Mouse (Mus musculus) urinary bladder, adult 2 months (tissue): ENCODE results near the gene Dntt. TPM values are rescaled to one million over a fixed set of nuclear protein-coding genes. Genes with fewer than 3 reads are reported as not detected.

Experiments used
- DNase-seq: peaks from one replicate; pipeline ENCODE4 v3.0.0; 2022; ENCODE audit warnings: low spot score
- polyA plus RNA-seq: library from polyadenylated mRNA; depleted of rRNA; stranded (reverse); fragments of >200 nt; gene quantifications from 2 replicates; pipeline ENCODE4 v1.2.3, GENCODE M21; 2012; rRNA removed

Gene Dntt
- polyA plus RNA-seq, result 0.03 and 0.06 TPM in 2 replicates

DNA sequence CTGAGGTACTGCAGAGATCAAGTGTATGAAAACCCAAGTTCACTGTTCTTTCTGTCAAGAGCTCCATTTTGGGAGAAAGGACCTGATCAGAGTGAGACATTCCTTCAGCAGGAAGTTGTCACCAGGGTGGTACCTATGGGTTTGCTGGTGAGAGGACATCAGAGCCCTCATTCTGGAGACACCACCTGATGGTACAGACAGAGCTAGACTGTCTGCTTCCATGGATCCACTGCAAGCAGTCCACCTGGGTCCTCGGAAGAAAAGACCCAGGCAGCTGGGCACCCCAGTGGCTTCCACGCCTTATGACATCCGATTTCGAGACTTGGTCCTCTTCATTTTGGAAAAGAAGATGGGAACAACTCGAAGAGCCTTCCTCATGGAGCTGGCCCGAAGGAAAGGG, at the start of gene Dntt:
Gene Dntt (plus strand): TSS at position 57 of the 400 bp plus-strand sequence.
- DNase-seq, result no peak

DNA sequence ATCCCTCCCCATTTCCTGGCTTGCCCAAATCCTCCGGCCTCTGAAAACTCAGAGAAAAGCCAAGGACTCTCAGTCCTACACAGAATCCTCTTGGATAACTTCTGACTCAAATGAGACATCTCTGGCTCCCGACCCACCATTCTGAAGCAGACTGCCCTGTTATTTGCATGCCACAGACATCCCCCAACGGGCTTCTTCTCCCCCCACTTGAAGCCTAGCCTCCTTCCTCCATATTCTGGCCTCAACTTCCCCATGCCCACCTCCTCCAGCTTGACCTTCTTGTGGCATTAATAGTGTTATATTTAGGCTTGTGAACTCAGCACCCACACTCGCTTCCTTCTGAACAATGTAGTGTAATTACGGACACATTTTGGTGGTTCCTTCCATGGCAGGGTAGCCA, 48.4 kb upstream of the Dntt start:
- no peak for DNase-seq

DNA sequence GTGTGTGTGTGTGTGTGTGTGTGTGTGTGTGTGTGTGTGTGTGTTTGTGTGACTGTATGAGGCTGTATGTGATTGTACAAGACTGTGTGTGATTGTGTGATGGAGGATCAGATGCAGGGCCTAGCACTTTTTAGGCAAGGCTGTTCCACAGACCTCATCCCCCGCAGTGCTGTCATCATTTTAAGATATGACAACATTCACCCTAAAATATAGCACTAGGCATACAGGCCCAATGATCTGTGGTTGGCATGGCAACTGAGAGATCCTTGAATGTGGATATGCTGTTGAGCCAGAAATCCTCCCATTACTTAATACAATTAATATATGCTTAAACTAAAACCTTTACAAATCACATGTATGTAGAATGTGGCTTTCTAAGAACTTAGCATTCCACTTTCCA, 44.5 kb upstream of the Dntt start:
- no peak for DNase-seq

DNA sequence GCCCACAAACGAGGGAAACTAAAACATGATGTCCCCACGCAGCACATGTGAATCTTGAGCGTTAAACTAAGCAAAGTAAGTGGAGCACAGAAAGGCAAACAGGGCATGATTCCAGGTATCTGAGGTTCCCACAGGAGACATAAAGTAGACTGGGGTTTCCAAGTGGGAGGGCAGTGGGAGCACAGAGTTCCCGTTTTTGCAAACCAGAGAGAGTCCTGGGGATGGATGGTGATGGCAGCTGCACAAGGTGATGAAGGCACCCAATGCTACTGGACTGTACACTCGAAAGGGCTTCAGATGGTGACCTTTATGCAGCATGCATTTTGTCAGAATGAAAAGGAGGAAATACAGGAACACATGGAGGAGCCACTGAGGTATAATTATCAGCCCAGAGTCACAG, 40.2 kb upstream of the Dntt start:
- DNase-seq, result no peak

DNA sequence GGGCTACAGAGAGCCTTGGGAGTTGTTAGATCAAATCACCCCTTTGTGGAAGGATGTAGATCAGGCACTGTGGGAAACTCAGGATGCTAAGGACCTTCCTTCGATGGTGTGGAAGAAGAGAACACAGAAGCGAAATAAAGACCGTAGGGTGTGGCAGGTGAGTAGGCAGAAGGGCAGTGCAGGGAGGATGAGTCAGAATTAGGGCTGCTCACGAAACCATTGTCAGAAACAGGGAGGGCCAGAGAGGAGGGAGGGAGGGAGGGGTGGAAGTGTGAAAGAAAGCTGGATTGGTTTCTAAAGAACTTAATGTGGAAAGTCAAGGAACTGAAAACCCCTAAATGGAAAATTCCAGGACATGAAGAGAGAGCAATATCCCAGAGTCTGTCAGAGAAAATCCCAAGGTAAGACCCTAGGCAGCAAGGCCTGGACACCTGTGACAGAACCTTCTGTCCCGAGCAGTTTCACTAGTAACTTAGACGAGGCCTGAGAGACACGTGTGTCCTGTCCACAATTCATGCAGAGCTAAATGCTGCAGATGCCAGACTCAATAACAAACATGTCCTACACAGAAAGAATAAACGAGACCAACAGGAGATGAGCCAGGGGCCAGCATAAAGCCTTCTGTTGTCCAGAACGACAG, 39.0 kb upstream of the Dntt start:
- no peak for DNase-seq

DNA sequence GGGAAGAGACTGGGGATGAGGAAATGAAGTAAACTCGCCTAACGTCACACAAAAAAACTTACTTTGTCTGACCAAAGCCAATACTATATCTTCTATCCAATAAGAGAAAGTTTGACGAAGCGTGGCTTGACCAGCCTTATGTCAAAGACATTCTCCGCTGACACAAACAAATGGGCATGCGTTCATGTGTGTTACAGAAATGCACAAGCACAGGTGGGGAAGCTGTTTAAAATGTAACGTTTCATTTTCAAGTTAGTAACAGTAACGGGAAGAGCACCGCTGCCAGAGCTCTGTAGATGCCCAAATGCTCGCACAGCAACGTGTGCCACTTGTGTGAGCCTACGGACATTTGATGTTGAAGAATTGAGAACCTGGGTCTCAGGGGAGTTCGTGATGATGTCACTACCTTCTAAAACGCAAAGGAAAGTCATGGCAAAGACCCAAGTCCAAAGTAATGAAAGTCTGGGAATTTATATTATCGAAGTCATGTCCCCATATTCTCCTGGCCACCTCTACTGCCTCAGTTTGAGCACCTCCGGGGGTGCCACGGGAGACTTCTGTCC, 38.2 kb upstream of the Dntt start:
- DNase-seq, result no peak

DNA sequence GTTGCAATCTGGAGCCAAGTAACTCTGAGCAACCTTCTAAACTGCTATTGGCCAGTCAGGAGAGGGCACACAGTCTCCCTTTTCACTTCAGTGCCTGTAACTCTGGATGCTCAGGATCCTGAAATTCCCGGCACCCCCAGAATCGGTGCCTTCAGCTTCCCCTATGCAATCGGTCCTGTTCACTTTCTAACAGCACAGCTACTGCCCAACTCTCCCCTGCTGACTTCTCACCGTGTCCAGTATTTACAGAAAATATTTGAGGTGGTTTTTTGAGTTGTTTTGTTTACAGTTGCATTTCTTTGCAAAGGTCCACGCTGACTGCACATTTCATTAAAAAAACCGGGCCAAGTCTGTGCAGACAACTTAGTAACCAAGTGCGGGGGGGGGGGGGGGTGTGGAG, 37.4 kb upstream of the Dntt start:
- no peak for DNase-seq

DNA sequence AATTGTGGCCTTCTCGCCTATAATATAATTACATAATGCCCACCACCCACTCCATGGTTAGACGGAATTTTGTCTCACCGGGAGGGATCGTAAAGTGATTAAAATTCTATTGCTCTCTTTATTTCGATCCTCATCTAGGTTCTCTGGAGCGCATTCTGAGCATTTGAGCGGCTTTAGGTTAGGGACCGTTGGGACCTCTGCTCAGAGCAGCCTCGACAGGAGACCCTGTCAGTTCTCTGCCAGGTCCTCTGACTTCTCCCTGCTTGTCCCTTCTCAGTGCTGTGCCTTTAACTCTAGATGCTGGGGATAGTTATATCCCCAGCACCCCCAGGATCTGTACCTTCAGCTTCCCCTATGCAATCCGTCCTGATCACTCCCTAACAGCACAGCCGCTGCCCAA, 37.0 kb upstream of the Dntt start:
- DNase-seq, result no peak

DNA sequence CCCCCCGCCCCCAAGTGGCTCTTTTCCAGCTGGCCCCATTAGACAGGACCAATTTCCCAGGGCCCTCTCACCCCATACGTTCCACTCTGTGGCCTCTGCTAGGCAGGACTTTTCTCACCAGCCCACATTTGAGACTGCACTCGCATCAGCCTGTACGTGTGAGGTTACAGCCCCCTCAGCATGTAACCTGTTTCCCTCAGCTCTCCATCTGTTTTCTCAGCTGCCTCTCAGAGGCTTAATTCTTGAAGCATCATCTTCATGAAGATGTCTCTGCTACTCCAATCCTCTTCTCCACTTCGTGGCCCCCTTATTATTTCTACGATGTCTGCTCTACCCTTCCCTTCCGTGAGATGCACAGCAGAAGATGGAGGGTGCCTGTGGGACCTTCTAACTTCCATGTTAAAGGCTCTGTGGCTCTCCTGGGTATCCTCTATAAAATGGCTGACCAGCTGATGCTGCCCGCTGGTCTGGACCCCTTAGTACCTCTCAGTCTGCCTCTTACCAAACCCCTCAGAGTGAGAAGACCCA, 36.5 kb upstream of the Dntt start:
- no peak for DNase-seq

DNA sequence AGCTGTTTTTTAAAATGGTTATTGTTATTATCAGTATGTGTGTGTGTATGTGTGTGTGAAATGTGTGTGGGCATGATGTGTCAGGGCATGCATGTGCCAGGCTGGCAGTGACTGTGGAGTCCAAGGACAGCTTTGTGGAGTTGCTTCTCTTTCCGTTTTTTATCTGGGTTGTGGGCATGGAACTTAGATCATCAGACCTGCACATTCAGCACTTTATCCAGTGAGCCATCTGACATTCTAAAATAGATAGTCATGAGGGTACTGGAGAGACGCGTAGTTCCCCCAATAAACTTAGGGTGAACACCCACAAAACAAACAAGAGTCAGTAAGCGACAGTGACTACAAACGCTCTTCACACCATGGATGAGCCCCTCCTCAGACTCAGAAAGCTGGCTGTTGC, 35.7 kb upstream of the Dntt start:
- DNase-seq, result no peak

DNA sequence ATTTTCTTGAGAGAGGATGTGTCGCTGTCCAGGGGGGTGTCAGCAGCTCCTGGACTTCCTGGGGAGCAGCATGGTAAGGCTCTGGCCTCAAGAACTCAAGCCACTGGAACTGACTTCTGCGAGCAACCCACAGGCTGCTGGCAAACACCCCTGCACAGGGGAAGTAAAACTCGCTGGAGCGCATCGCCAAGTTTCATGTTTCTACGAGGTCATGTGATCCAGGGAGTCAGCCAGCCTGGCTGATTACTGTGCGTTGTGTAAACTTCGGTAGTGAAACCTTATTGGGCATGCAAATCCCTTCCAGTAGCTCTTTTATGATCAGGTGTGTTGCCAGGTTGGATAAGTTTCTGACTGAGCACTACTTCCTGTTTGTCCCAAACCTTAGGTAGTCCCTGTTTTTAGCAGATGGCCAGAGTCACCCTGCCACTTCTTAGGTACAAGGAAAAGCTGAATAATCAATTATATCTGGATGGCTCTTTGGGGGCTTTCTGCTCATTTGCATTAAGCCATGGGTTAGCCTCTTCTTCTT, 35.0 kb upstream of the Dntt start, which contains the start of gene Blnk:
Gene Blnk (minus strand): TSS at position 479 of the 529 bp plus-strand sequence.
- DNase-seq, result peak; percentile 26

DNA sequence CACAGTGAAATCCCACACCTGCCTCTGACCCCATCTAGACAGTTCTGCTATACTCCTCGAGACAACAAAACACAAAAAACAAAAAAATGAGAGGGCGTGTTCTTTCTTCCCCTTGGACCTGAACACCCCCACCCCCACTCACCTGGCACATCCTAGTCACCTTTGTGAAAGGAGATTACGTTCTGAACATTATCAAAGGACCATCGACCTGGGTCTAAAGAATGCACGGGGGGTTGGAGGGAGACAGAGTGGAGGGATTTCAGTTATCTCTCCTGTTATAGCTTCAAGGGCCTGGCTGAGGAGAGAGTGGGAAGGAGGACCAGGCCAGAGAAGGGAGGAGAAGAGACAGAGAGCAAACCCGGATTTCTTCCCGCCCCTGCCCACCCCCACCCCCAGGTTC, 34.2 kb upstream of the Dntt start:
- DNase-seq, result no peak

DNA sequence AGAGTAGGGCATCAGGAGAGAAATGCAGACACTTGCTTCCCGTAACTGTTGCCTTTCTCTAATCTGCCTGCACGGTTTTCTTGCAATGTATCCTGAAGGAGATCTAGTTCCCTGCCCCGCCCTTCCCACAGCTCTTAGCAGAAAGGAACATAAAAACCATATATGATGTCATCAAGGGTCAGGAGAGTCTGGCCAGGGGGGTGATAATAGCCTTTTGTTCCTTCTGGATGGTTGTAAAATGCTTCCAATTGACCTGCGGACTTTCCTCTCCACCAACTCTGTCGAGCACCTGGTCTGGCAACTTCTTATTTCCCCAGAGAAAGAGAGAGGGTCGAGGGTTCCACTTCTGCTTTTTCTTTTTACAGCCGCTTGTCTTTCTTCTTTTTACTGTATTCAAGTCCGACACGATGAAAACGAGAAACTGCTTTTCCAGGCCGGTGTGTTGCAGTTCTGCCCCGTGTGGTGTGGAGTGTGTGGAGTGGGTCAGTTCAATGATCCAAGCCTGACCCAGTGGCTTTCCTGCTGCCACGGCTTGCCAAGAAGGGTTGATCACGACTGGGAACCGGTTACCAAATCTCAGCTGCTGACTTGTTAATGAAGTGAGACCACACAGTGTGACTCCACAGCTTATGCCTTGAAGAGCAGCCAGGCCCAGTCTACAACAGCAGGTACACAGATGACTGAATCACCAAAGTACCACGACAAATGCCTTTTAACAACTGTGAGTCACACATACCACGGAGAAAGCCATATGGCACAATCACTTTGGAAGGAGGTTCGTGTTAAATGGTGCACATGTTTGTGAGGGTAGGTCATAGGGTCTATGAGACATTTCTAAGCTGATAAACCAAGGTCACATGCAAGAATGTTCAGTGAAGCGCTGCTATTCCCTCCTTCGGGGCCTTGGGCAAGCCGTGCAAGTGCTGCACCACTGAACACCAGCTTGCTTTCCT, 33.4 kb upstream of the Dntt start:
- DNase-seq, result no peak

DNA sequence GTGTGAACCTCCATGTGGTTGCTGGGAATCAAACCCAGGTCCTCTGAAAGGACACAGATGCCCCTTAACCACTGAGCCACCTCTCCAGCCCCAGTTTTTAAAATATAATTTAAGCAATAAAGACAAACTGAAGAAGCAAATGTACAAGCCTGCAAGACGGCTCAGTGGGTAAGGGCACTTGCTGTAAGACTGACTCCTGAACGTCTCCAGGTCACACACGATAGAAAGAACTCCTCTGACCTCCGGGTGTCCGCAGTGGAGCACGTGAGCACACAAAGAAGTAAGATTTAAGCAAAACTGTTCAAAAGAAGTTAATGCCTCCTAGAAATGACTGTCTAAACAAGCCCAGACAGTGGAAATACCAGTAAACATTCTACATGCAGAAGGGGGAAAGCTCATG, 32.4 kb upstream of the Dntt start:
- no peak for DNase-seq

DNA sequence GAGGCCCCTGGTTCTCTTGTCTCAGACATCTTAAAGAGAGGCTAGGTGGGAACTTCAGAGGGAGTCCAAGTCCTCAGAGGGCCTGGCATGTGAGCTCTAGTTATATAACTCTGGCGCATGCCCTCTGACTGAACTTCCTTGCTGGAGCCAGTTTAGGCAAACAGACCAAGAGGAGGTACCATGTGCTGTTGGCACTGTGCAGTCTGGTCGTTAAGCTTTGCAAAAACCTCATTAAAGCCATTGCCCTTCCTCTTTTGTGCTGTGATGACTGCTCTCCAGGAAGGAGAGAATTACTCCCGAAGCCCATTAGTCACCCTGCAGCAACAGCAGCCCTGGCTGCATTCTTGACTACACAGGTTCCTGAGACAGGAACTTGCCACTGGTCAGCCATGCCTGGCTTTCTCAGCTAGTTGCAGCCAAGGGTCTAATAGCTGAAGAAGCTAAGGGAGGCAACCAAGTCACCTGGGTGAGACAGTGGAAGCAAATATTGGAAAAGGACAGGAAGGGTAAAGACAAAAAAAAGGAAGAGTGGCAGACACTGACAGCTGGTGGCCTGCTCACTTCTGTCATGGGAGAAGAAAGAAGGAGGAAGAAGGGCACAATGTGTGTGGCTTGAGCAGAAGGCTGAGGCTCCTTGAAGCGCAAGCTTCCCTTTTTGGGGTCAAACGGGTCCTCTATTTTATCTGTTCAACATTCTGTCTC, 30.5 kb upstream of the Dntt start:
- no peak for DNase-seq

DNA sequence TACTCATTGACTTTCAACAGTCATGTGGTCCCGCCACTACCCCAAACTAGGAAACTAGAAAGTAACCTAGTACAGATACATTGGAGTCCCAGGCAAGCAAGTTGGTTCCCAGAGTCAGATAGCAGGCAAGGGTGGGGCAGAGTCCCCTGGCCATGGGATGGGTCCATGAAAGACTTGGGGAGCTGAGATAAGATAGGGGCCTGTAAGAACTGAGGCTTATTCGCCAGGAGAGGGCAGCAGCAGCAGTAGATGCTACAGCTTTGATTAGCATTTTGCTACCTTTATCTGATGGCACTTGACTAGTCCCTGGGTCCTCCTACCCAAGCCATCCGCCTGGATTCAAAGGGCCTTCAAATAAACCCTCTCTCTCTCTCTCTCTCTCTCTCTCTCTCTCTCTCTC, 29.5 kb upstream of the Dntt start:
- DNase-seq, result no peak

DNA sequence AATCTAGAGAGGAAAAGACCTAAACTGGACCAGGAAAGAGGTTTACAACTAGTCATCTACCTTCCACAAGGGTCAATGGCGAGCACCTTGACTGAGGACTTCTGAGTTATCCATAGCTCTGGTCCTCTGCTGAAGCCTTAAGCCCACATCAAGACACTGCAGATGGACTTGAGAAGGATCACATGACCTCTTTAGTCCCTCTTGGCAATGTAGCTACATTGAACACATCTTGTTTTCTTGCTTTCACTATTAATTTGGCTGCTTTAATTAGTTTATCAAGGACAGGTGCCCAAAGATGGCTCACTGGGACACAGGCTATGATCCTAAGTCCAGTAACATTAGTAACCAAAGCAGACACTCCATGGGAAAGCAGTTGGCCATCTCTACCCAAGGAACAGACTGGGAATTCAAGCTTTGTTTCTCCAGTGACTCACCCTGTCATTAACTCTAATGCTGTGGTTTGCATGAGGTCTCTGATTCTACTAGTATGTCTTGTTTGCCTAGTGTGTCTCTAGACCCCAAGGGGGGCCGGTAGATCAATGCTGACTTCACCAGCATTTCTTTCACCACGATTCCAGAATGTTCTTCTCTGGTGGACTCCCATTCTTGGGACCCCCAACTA, 25.3 kb upstream of the Dntt start:
- no peak for DNase-seq

DNA sequence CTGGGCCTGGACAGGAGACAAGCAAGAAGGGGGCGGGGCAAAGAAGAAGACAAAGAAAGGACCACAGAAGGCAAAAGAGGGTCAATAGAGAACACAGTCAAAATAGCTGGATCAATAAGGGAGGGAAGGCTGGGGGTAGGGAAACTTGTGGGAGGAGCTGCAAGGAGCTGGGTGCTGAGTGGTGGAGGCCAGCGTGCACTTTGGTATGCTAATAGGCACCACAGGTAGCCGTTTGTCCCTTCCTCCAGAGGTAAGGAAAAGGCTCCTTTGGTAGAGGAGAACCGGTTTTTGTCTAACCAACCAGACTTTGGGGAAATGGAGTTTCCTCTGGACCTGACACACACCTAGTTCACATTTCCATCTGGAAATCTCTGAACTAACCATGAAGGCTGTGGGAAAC, 22.5 kb upstream of the Dntt start:
- no peak for DNase-seq

DNA sequence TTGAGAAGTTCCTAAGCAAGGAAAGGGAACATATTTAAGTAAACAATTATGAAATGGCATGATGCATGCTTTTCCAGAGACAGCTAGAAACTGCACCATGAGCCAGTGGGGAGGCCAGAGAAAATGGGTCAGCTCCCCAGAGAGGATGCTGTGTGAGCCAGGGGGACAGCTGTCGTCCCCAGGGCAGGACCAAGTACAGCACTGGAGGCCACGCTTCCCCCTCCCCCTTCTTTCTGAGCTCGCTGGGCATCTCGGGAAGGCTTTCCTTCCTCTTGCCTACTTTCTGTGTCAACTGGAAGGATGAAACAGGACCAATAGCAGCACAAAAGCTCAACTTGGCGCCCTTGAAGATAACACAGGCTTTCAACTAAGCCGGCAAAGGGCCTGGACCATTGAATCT, 21.7 kb upstream of the Dntt start:
- DNase-seq, result no peak

DNA sequence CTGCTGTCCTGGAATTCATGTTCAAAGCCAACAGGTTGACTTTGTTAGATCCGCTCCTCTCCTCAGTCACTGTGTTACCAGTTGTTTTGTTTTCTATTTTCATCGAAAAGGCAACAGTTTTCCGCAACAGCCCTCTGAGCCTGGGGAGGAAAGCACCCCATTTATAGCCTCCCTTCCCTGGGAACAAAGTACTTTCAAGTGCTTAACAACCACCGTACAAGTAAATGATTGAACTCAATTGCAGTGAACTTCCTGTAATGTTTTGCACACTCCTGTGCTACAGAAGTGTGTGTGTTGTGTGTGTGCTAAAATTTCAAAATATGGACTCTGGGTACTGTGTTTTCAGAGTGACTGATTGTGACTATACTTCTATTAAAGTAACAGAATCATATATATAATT, 21.3 kb upstream of the Dntt start:
- DNase-seq, result no peak

DNA sequence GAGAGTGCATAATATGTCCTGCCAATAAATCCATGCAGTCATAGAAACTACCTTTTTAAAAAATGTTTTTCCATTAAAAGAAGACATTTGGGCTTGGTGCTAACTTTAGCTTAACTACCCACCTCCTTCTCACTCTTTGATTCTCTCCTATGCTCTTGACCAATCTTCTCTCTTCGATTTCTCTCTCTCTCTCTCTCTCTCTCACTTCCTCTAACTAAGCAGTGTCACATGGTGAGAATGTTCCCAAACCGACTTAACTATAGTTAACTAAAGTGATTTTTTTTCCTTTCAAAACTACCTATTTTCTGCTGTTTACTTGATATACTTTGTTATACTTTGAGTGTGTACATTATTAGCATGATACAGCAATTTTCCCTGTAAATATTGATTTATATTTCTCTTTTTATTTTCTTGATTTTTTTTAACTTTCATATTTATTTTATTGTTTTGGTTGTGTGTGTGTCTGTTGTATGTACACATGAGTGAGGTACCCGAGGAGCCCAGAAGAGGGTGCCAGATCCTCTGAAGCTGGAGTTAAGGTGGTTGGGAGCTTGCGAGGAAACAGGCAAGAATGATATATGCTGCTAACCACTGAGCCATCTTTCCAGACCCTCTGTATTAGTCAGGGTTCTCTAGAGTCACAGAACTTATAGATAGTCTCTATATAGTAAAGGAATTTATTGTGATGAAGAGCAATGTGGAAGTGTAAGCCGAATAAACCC, 20.2 kb upstream of the Dntt start:
- no peak for DNase-seq
